Mouse (Mus musculus): ENCODE data around the gene Gm20867. TPM values are rescaled to one million over a fixed set of nuclear protein-coding genes. Genes with fewer than 3 reads are reported as not detected.
"Not testable (repeated sequence)": the region's sequence is repeated elsewhere in the genome, so short reads cannot be mapped to it uniquely, and the experiment has no call there.

Gene Gm20867
- not detected for total RNA-seq (2021)
- long read RNA-seq, experiment 1: 0 reads
- long read RNA-seq, experiment 2: 0 reads

GRCm38 (mm10) chrY:77963104-77963503 lies at the start of gene Gm20867:
TSS of gene Gm20867 (minus strand) at chrY:77963204.
- DNase-seq: not testable (repeated sequence)

Other genes with a start within 250 kb of the Gm20867 start
- not detected for gene Gm29564, start 249.8 kb upstream of the Gm20867 start, total RNA-seq (2021)

All from gastrocnemius, postnatal 25 days (tissue).